ENCODE assay signal across 11 mouse cellular contexts in genomic region chr16:45349523-45350298, GRCm38 (mm10). TPM values are rescaled to one million over a fixed set of nuclear protein-coding genes. Genes with fewer than 3 reads are reported as not detected.
DNase-seq lines count a peak whose midpoint lies in the region; ATAC-seq and TF ChIP-seq lines count a peak whose summit lies in the region.
"Had no signal": no experiment of that assay in that cellular context is flagged by ENCODE, and none has a peak within 500 bp of the region (broad histone marks: within the 10 kb centered on the region; RNA-seq: fewer than 3 reads in every experiment).

No protein-coding gene starts in this region.

- H3K4me2 ChIP-seq in heart, embryonic 15.5 days, result no peak overlapping the region
- no peak overlapping the region for H3K4me2 ChIP-seq in lung, postnatal 0 days (replicated peaks; ENCODE audit: low read depth, low read length)

- no peak for TF ChIP-seq CTCF in lung, postnatal 0 days (IDR thresholded peaks at IDR 0.05)

- peak overlapping the region; percentile 50; the same call in 1 of the 2 replicates for H3K27ac ChIP-seq in ES-E14 (ENCODE audit: insufficient read depth, low read depth, low read length, poor library complexity, severe bottlenecking)
- peak overlapping the region; percentile 5; the same call in 1 of the 2 replicates for H3K27ac ChIP-seq in heart, embryonic 15.5 days
- peak overlapping the region; percentile 72 for H3K27ac ChIP-seq in lung, postnatal 0 days (ENCODE audit: low read length)

- in situ Hi-C loops in ES-E14 (cut with MboI; ENCODE audit: low sequenced_read_pairs in 2 of 2, unreplicated experiment in 2 of 2), result no loop called here

- no peak overlapping the region for H3K4me3 ChIP-seq in ES-E14 (ENCODE audit: insufficient read depth in 1 of 2, low read depth in 1 of 2, low read length in 2 of 2, poor library complexity in 1 of 2, severe bottlenecking in 1 of 2)
- no peak overlapping the region for H3K4me3 ChIP-seq in heart, embryonic 15.5 days
- H3K4me3 ChIP-seq in lung, postnatal 0 days (ENCODE audit: low read depth, low read length), result no peak overlapping the region

- 77% methylated on average over 3 of the region's 3 CpGs for WGBS in heart, embryonic 15.5 days
- WGBS in lung, postnatal 0 days, result 53% methylated on average over 3 of the region's 3 CpGs

- H3K36me3 ChIP-seq in ES-E14 (ENCODE audit: control insufficient read depth, insufficient read depth, low read length, poor library complexity, severe bottlenecking), result no peaks in the 10 kb centered on the region
- H3K36me3 ChIP-seq in heart, embryonic 15.5 days, result no peaks in the 10 kb centered on the region
- no peaks in the 10 kb centered on the region for H3K36me3 ChIP-seq in lung, postnatal 0 days (ENCODE audit: insufficient read depth, low read length)

- no peaks in the 10 kb centered on the region; the same call in 1 of the 2 replicates for H3K9me3 ChIP-seq in ES-E14 (ENCODE audit: control insufficient read depth, insufficient read depth, low read depth, low read length)
- H3K9me3 ChIP-seq in heart, embryonic 15.5 days (replicated peaks), result no peaks in the 10 kb centered on the region
- no peaks in the 10 kb centered on the region for H3K9me3 ChIP-seq in lung, postnatal 0 days (ENCODE audit: low read length)

- no peaks in the 10 kb centered on the region for H3K27me3 ChIP-seq in heart, embryonic 15.5 days
- no peaks in the 10 kb centered on the region for H3K27me3 ChIP-seq in lung, postnatal 0 days (replicated peaks; ENCODE audit: insufficient read depth, low read length)

- TF ChIP-seq EP300 in lung, postnatal 0 days (IDR thresholded peaks at IDR 0.05), result peak; percentile 96

- no peaks in the 10 kb centered on the region for H3K4me1 ChIP-seq in ES-E14 (ENCODE audit: control insufficient read depth in 2 of 2, insufficient read depth in 2 of 2, low read length in 2 of 2, poor library complexity in 1 of 2)
- H3K4me1 ChIP-seq in heart, embryonic 15.5 days (replicated peaks), result no peaks in the 10 kb centered on the region
- no peaks in the 10 kb centered on the region for H3K4me1 ChIP-seq in lung, postnatal 0 days (ENCODE audit: insufficient read depth, low read depth, low read length)

- 0 out of 2 replicates have a peak, but pooled peaks have one; percentile 35 for ATAC-seq in heart, embryonic 15.5 days (replicated peaks; ENCODE audit: insufficient number of reproducible peaks, insufficient read depth, low FRiP score, low read depth)
- peak; percentile 85 for ATAC-seq in lung, postnatal 0 days
- no peak for ATAC-seq in inflammation-experienced regulatory T-cells, adult 6 months

- DNase-seq in gastrocnemius, postnatal 25 days, result peak; percentile 35
- no peak for DNase-seq in gastrocnemius, postnatal 10 days
- DNase-seq in ES-E14 (ENCODE audit: low read depth, low spot score), result peak; percentile 30
- peak; percentile 61 for DNase-seq in lung, postnatal 0 days (ENCODE audit: low spot score)
- no peak for DNase-seq in layer of hippocampus, adult 18-20 months (ENCODE audit: low spot score in 2 of 2)
- DNase-seq in natural killer cell, adult 2 months (ENCODE audit: low spot score in 2 of 2), result no peak
- DNase-seq: cerebellum, adult 11 months; right cerebral cortex, postnatal 4 days had no signal

- no peak overlapping the region for H3K9ac ChIP-seq in ES-E14 (ENCODE audit: insufficient read depth, low read depth, low read length, poor library complexity, severe bottlenecking)
- no peak overlapping the region for H3K9ac ChIP-seq in heart, embryonic 15.5 days
- no peak overlapping the region for H3K9ac ChIP-seq in lung, postnatal 0 days (replicated peaks; ENCODE audit: low read depth)

TF ChIP-seq in ES-E14, 5 proteins besides CTCF, POLR2A, EP300 and RAD21:
- no peak for TF ChIP-seq ZNF384 (IDR thresholded peaks at IDR 0.05; ENCODE audit: low read depth, low read length)
- no peak for TF ChIP-seq HCFC1 (IDR thresholded peaks at IDR 0.05; ENCODE audit: borderline replicate concordance, insufficient read depth, low read length)
- TF ChIP-seq ZC3H11A (IDR thresholded peaks at IDR 0.05; ENCODE audit: borderline replicate concordance, low read depth, low read length), result no peak
- no peak for TF ChIP-seq MAFK (IDR thresholded peaks at IDR 0.05; ENCODE audit: insufficient read depth, low read depth, low read length)
- no peak for TF ChIP-seq CHD2 (IDR thresholded peaks at IDR 0.05; ENCODE audit: low read depth, low read length)

RNA-seq across cellular contexts. Expression of gene Cd200, which starts 59.1 kb away (rescaled TPM):
- total RNA-seq in gastrocnemius, postnatal 25 days (2021), result 10 to 100 TPM; 19.6 to 20.7 TPM
- total RNA-seq in gastrocnemius, postnatal 10 days (2021), result 10 to 100 TPM; 40.7 to 51.7 TPM
- total RNA-seq in ES-E14 (2012; rRNA removed), result 1.2 and 13.3 TPM in 2 replicates
- 28.7 and 33.1 TPM in 2 replicates for polyA plus RNA-seq in heart, embryonic 15.5 days (2015; fragmentation: Nextera tagmentation; extraction: Ambion mirVana)
- 338 and 424 TPM in 2 replicates for polyA plus RNA-seq in lung, postnatal 0 days (2015; fragmentation: Nextera tagmentation; extraction: Ambion mirVana)
- 10 to 100 TPM; 64.6 to 76.8 TPM for total RNA-seq in layer of hippocampus, adult 18-20 months (2021)
- 100 to 1,000 TPM in 2 of 3 experiments, 10 to 100 TPM in 1; 84.4 to 386 (median 244) TPM for polyA plus RNA-seq in inflammation-experienced regulatory T-cells, adult 6 months (2017; shearing (Covaris generic))
- total RNA-seq: MEL had no signal

Comparison
In these comparisons a context has a peak if more than half of its experiments do, and no peak if none do; other contexts are left out.
1. DNase-seq: peak in gastrocnemius, postnatal 25 days (single experiment), ES-E14 (single experiment) and lung, postnatal 0 days (single experiment); none in gastrocnemius, postnatal 10 days (single experiment), layer of hippocampus, adult 18-20 months (0 of 2) and natural killer cell, adult 2 months (0 of 2).
2. H3K27ac ChIP-seq: peak in every context shown above with its lines; median percentile 72 in lung, postnatal 0 days; 50 in ES-E14; 5 in heart, embryonic 15.5 days.